Mouse (Mus musculus) liver, adult 2 months (tissue): ENCODE measurements around the gene Dnaic1. TPM values are rescaled to one million over a fixed set of nuclear protein-coding genes. Genes with fewer than 3 reads are reported as not detected.

Source experiments
- DNase-seq: peaks from one replicate; pipeline ENCODE4 v3.0.0-alpha.2; 2011; ENCODE audit warnings: low read depth, low spot score; ENCODE audit errors: extremely low read depth
- H3K27ac ChIP-seq: fragments of 200-500 bp; replicated peaks from 2 replicates; pipeline ENCODE4 v1.5.1; 2012; ENCODE audit warnings: low read depth, mild to moderate bottlenecking, control low read depth, inconsistent platforms, low read length; ENCODE audit not compliant: insufficient read depth
- H3K27me3 ChIP-seq: fragments of 200-500 bp; 2 replicates; pipeline ENCODE4 v1.6.1; 2012; ENCODE audit warnings: mild to moderate bottlenecking, moderate library complexity, low read length, inconsistent platforms; ENCODE audit not compliant: control insufficient read depth, insufficient read depth
- H3K36me3 ChIP-seq: fragments of 200-500 bp; 2 replicates; pipeline ENCODE4 v1.6.1; 2012; ENCODE audit warnings: low read length, inconsistent platforms; ENCODE audit not compliant: control insufficient read depth, insufficient read depth
- H3K4me1 ChIP-seq: fragments of 200-500 bp; 2 replicates; pipeline ENCODE4 v1.6.1; 2011; ENCODE audit warnings: low read length; ENCODE audit not compliant: control insufficient read depth, insufficient read depth
- H3K4me3 ChIP-seq: fragments of 200-500 bp; 2 replicates; pipeline ENCODE4 v1.5.1; 2011; ENCODE audit warnings: low read depth, mild to moderate bottlenecking, control low read depth, low read length, moderate library complexity; ENCODE audit not compliant: insufficient read depth
- H3K79me2 ChIP-seq: fragments of 200-500 bp; 2 replicates; pipeline ENCODE4 v1.6.1; 2012; ENCODE audit warnings: inconsistent platforms, mild to moderate bottlenecking, low read length, moderate library complexity; ENCODE audit not compliant: control insufficient read depth, insufficient read depth
- H3K9ac ChIP-seq: fragments of 200-500 bp; 2 replicates; pipeline ENCODE4 v1.6.1; 2012; ENCODE audit warnings: low read depth, mild to moderate bottlenecking, control low read depth, inconsistent platforms, low read length
- CTCF ChIP-seq: fragments of 200-500 bp; IDR thresholded peaks from 2 replicates; pipeline ENCODE4 v1.5.1; 2011; ENCODE audit warnings: low read depth, low read length, control low read depth
- POLR2A ChIP-seq: fragments of 200-500 bp; IDR thresholded peaks from 2 replicates; pipeline ENCODE4 v1.6.1; 2011; ENCODE audit warnings: low read length, control low read depth; ENCODE audit not compliant: insufficient read depth; ENCODE audit errors: extremely low read depth
- WGBS: fragments of 180-500 bp; shearing (Covaris S2); methylation state at CpG from one replicate; pipeline ENCODE4 v1.1.7; 2018; 5-methylcytosine and 5-hydroxymethylcytosine counted together
- polyA plus RNA-seq: library from polyadenylated mRNA; depleted of rRNA; stranded (reverse); fragments of >200 nt; gene quantifications from 2 replicates; pipeline ENCODE4 v1.2.3, GENCODE M21; 2012
- total RNA-seq: library from RNA; depleted of rRNA; stranded (reverse); fragments of >200 nt; gene quantifications from 2 replicates; pipeline ENCODE4 v1.2.3, GENCODE M21; 2014

Dnaic1 gene
- total and polyA plus RNA-seq, 2 experiments: 0.18 to 2.3 TPM

DNA sequence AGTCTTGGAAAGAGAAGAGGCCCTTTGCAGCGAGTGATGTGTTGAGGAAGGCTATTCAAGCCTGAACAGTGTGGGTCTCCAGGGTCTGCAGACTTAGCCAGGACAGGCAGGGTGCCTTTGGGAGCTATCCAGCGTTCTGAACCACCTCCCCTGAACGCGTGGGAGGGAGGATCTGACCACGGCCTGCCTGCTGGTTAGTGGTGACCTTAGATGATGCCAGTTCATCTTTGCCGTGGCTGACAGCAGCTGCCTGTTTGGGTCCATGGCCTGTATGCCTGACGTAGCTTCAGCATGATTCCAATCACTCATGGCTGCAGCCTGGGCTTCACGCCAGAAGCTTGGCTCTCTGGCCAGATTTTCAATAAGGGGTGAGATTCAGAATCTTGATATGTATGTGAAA is 23.6 kb upstream of the Dnaic1 start:
- Histone ChIP-seq H3K27ac (no peak overlapping the region), H3K27me3 (no peaks in the 10 kb centered on the region), H3K79me2 (no peaks in the 10 kb centered on the region; the same call in 1 of the 2 replicates), H3K9ac (no peak overlapping the region), H3K36me3 (no peaks in the 10 kb centered on the region), H3K4me1 (peaks cover 10% of the 10 kb centered on the region; the same call in 1 of the 2 replicates), H3K4me3 (no peak overlapping the region)
- 14% methylated on average over 8 of the region's 8 CpGs for WGBS
- no peak for TF ChIP-seq POLR2A
- TF ChIP-seq CTCF: 0 out of 2 replicates have a peak, but pooled peaks have one; percentile 4
- peak; percentile 33 for DNase-seq

- Histone ChIP-seq H3K27me3 (no peaks in the 10 kb centered on the region), H3K4me1 (peaks cover 10% of the 10 kb centered on the region; the same call in 1 of the 2 replicates), H3K9ac (no peak overlapping the region), H3K79me2 (no peaks in the 10 kb centered on the region; the same call in 1 of the 2 replicates), H3K27ac (no peak overlapping the region), H3K4me3 (no peak overlapping the region), H3K36me3 (no peaks in the 10 kb centered on the region)
- 90% methylated on average over 1 of the region's 1 CpGs for WGBS
- no peak for TF ChIP-seq POLR2A
- no peak for TF ChIP-seq CTCF
- DNase-seq: peak; percentile 16
Observed at GRCm38 (mm10) chr4:41547086-41547485, 22.5 kb upstream of the Dnaic1 start.

GRCm38 (mm10) chr4:41552529-41552928 is 17.0 kb upstream of the Dnaic1 start:
- no peak overlapping the region for H3K27ac ChIP-seq
- H3K36me3 ChIP-seq: no peaks in the 10 kb centered on the region
- no peak overlapping the region for H3K4me3 ChIP-seq
- peak; percentile 80 for TF ChIP-seq CTCF
- no peak for TF ChIP-seq POLR2A
- H3K9ac ChIP-seq: no peak overlapping the region
- no peaks in the 10 kb centered on the region for H3K27me3 ChIP-seq
- peak; percentile 62 for DNase-seq
- 43% methylated on average over 6 of the region's 6 CpGs for WGBS
- H3K4me1 ChIP-seq: peaks cover 3% of the 10 kb centered on the region; the same call in 1 of the 2 replicates
- H3K79me2 ChIP-seq: no peaks in the 10 kb centered on the region

GRCm38 (mm10) chr4:41553116-41553515 is 16.5 kb upstream of the Dnaic1 start:
- no peak overlapping the region for H3K4me3 ChIP-seq
- H3K4me1 ChIP-seq: peaks cover 3% of the 10 kb centered on the region; the same call in 1 of the 2 replicates
- TF ChIP-seq CTCF (no peak), POLR2A (no peak)
- no peak for DNase-seq
- H3K27ac ChIP-seq: no peak overlapping the region
- H3K36me3 ChIP-seq: no peaks in the 10 kb centered on the region
- WGBS: 85% methylated on average over 11 of the region's 11 CpGs
- no peaks in the 10 kb centered on the region for H3K27me3 ChIP-seq
- no peak overlapping the region for H3K9ac ChIP-seq
- H3K79me2 ChIP-seq: no peaks in the 10 kb centered on the region; the same call in 1 of the 2 replicates

GRCm38 (mm10) chr4:41554994-41555663 is 14.4 kb upstream of the Dnaic1 start:
- Histone ChIP-seq H3K4me3 (no peak overlapping the region), H3K9ac (no peak overlapping the region), H3K4me1 (peaks cover 3% of the 10 kb centered on the region; the same call in 1 of the 2 replicates), H3K27ac (peak overlapping the region; percentile 73), H3K36me3 (no peaks in the 10 kb centered on the region), H3K79me2 (no peaks in the 10 kb centered on the region; the same call in 1 of the 2 replicates), H3K27me3 (no peaks in the 10 kb centered on the region)
- 55% methylated on average over 14 of the region's 14 CpGs for WGBS
- peak; percentile 9 for DNase-seq
- TF ChIP-seq CTCF (no peak), POLR2A (no peak)

DNA sequence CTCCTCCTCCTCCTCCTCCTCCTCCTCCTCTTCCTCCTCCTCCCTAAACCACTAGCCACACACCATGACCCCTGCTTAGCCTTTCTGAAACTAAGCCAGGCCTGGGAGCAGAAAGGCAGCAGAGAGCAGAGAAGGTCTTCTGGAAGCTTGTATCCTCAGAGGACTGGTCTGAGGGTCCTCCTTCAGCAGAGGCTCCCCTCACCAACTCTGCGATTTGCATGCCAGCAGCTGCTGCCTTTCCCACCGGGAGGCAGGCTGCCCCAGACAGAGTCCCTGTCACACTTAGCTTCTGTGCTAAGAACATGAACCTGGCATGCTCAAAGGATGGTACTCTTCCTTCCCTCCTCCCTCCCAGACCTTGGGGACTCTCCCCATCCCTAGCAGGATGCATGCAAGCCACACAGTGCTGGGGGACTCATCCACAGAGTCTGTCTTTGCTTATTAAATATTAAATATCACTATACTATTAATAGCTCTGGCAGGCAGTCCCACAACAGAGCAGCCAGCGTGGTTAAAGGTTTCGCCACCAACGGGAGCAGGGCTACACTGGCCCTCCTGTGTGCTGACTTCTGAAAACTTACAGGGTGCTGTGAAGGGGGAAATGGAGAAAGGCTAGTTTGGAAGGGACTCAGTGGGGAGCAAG is 13.1 kb upstream of the Dnaic1 start:
- Histone ChIP-seq H3K27me3 (no peaks in the 10 kb centered on the region), H3K79me2 (no peaks in the 10 kb centered on the region; the same call in 1 of the 2 replicates), H3K36me3 (no peaks in the 10 kb centered on the region), H3K4me1 (peaks cover 3% of the 10 kb centered on the region; the same call in 1 of the 2 replicates), H3K27ac (peak overlapping the region; percentile 42), H3K4me3 (no peak overlapping the region), H3K9ac (no peak overlapping the region)
- 42% methylated on average over 5 of the region's 5 CpGs for WGBS
- no peak for DNase-seq
- TF ChIP-seq CTCF (no peak), POLR2A (no peak)
